Mouse (Mus musculus) liver, embryonic 12.5 days (tissue): Measurements from ENCODE around the gene Hmx1. TPM values are rescaled to one million over a fixed set of nuclear protein-coding genes. Genes with fewer than 3 reads are reported as not detected.
A peak's percentile ranks its signal among the peaks of the same experiment; 100 is the strongest.

ENCODE experiments used
- ATAC-seq: fragments of 200-750 bp; cut with Nextera tagmentation; 2 replicates; pipeline ENCODE4 v1.8.0; 2017; ENCODE audit warnings: moderate number of reproducible peaks, mild to moderate bottlenecking, moderate library complexity
- H3K27ac ChIP-seq: fragments of 300-500 bp; sonication (generic); 2 replicates; pipeline ENCODE4 v1.5.1; 2016; ENCODE audit warnings: mild to moderate bottlenecking
- H3K27me3 ChIP-seq: fragments of 300-500 bp; sonication (generic); replicated peaks from 2 replicates; pipeline ENCODE4 v1.6.1; 2016; ENCODE audit warnings: mild to moderate bottlenecking, moderate library complexity
- H3K36me3 ChIP-seq: fragments of 300-500 bp; sonication (generic); 2 replicates; pipeline ENCODE4 v1.6.1; 2016; ENCODE audit warnings: mild to moderate bottlenecking, moderate library complexity
- H3K4me1 ChIP-seq: fragments of 300-500 bp; sonication (generic); 2 replicates; pipeline ENCODE4 v1.6.1; 2016
- H3K4me2 ChIP-seq: fragments of 300-500 bp; sonication (generic); 2 replicates; pipeline ENCODE4 v1.6.1; 2016; ENCODE audit warnings: mild to moderate bottlenecking, moderate library complexity
- H3K4me3 ChIP-seq: fragments of 300-500 bp; sonication (generic); 2 replicates; pipeline ENCODE4 v1.5.1; 2016; ENCODE audit warnings: mild to moderate bottlenecking, moderate library complexity
- H3K9ac ChIP-seq: fragments of 300-500 bp; sonication (generic); 2 replicates; pipeline ENCODE4 v1.6.1; 2016; ENCODE audit warnings: mild to moderate bottlenecking, moderate library complexity
- H3K9me3 ChIP-seq: fragments of 300-500 bp; sonication (generic); replicated peaks from 2 replicates; pipeline ENCODE4 v1.6.1; 2016; ENCODE audit warnings: mild to moderate bottlenecking, moderate library complexity
- WGBS: fragments of 180-500 bp; shearing (Covaris S2); methylation state at CpG from one replicate; pipeline ENCODE4 v1.1.7; 2016; ENCODE audit not compliant: insufficient replicate concordance; 5-methylcytosine and 5-hydroxymethylcytosine counted together
- polyA plus RNA-seq: library from polyadenylated mRNA; unstranded; fragments of >200 nt; fragmentation: Nextera tagmentation; extraction: Ambion mirVana; gene quantifications from 2 replicates; pipeline ENCODE4 v1.2.1, GENCODE M21; 2016

Gene Hmx1
- polyA plus RNA-seq, 1 experiment from 2014 or later, result 0.32 TPM

GRCm38 (mm10) chr5:35440459-35440858, 51.6 kb downstream of the Hmx1 start:
- Histone ChIP-seq H3K27ac (no peak overlapping the region), H3K4me2 (no peak overlapping the region), H3K4me1 (no peaks in the 10 kb centered on the region), H3K9ac (no peak overlapping the region), H3K9me3 (peaks cover 5% of the 10 kb centered on the region; the same call in 1 of the 2 replicates), H3K4me3 (no peak overlapping the region), H3K27me3 (no peaks in the 10 kb centered on the region), H3K36me3 (no peaks in the 10 kb centered on the region)
- no peak for ATAC-seq
- 66% methylated on average over 8 of the region's 8 CpGs for WGBS

- 55% methylated on average over 9 of the region's 9 CpGs for WGBS
- Histone ChIP-seq H3K27me3 (no peaks in the 10 kb centered on the region), H3K9ac (no peak overlapping the region), H3K4me2 (no peak overlapping the region), H3K27ac (no peak overlapping the region), H3K4me1 (no peaks in the 10 kb centered on the region), H3K36me3 (no peaks in the 10 kb centered on the region), H3K9me3 (peaks cover 5% of the 10 kb centered on the region; the same call in 1 of the 2 replicates), H3K4me3 (no peak overlapping the region)
- no peak for ATAC-seq
Observed at GRCm38 (mm10) chr5:35441411-35441810, 52.5 kb downstream of the Hmx1 start.

GRCm38 (mm10) chr5:35444731-35445130, 55.8 kb downstream of the Hmx1 start:
- 83% methylated on average over 12 of the region's 12 CpGs for WGBS
- no peaks in the 10 kb centered on the region for H3K9me3 ChIP-seq
- H3K4me1 ChIP-seq, result no peaks in the 10 kb centered on the region
- H3K4me2 ChIP-seq, result no peak overlapping the region
- no peak overlapping the region for H3K4me3 ChIP-seq
- H3K36me3 ChIP-seq, result no peaks in the 10 kb centered on the region
- H3K9ac ChIP-seq, result no peak overlapping the region
- H3K27ac ChIP-seq, result no peak overlapping the region
- ATAC-seq, result no peak
- H3K27me3 ChIP-seq, result peaks cover 12% of the 10 kb centered on the region; the same call in 1 of the 2 replicates

GRCm38 (mm10) chr5:35447656-35448443, 58.9 kb downstream of the Hmx1 start:
- Histone ChIP-seq H3K9ac (no peak overlapping the region), H3K4me2 (peak overlapping the region; percentile 22; the same call in 1 of the 2 replicates), H3K4me3 (no peak overlapping the region), H3K9me3 (no peaks in the 10 kb centered on the region), H3K36me3 (no peaks in the 10 kb centered on the region), H3K4me1 (no peaks in the 10 kb centered on the region), H3K27me3 (peaks cover 17% of the 10 kb centered on the region; the same call in 1 of the 2 replicates), H3K27ac (no peak overlapping the region)
- WGBS, result 23% methylated on average over 27 of the region's 27 CpGs
- no peak for ATAC-seq

Other genes starting within 250 kb of the Hmx1 start
- gene Adra2c, start 110.8 kb upstream of the Hmx1 start, polyA plus RNA-seq, result 0.06 TPM in 1 of 2 replicates, not detected in the other
- gene Cpz, start 136.6 kb downstream of the Hmx1 start, polyA plus RNA-seq, result 1.8 and 1.9 TPM in 2 replicates
- 5.0 and 5.3 TPM in 2 replicates for gene Trmt44, start 186.0 kb downstream of the Hmx1 start, polyA plus RNA-seq
- gene Acox3, start 193.9 kb downstream of the Hmx1 start, polyA plus RNA-seq, result 4.1 and 4.4 TPM in 2 replicates